Mouse (Mus musculus) bone marrow macrophage, adult 2 months (primary cell): ENCODE results near the gene Srek1.

Experiments
- CTCF ChIP-seq: IDR thresholded peaks from 2 replicates; pipeline ENCODE4 v1.5.1; 2012; ENCODE audit warnings: low read depth, mild to moderate bottlenecking, low read length, moderate library complexity
- POLR2A ChIP-seq: IDR thresholded peaks from 2 replicates; pipeline ENCODE4 v1.6.1; 2012; ENCODE audit warnings: mild to moderate bottlenecking, low read depth, low read length, borderline replicate concordance

DNA sequence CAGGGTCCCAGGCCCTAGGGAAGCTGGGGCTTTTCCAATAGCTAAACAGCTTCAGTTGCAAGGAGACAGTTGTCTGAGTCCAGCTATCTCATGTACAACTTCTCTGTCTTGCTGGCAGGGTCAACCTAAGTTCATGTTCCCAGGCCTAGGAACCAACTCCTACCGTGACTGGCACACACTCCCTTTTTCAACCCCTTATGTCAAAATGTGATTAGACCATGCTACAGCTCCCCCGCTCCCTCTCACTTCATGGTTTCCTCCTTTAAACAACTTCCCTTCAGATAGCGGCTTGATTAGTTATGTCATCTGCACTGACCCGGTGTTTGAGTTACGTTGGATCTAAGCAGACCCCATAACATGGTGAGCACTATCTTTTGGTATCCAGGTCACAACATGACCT lies 33.1 kb upstream of the Srek1 start:
- TF ChIP-seq POLR2A (no peak), CTCF (no peak)
